Comparison of ENCODE assay signal across 17 mouse cellular contexts in the genomic region with DNA sequence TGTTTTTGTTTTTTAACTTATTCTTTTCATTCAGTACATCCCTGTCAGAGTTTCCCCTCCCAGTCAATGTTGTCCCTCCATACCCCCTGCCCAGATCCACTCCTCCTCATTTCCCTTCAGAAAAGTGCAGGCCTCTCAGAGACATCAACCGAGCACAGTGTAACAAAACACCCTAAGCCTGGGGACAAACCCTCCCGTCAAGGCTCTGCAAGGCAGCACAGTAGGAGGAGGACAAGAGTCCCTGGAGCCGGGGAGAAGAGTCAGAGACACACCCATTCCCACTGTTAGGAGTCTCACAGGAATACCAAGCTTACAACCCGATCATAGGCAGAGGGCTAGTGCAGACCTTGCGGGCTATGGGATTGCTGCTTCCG. TPM values are rescaled to one million over a fixed set of nuclear protein-coding genes. Genes with fewer than 3 reads are reported as not detected.
DNase-seq lines count a peak whose midpoint lies in the region; ATAC-seq lines count a peak whose summit lies in the region.
"Had no signal": no experiment of that assay in that cellular context is flagged by ENCODE, and none has a peak within 500 bp of the region (broad histone marks: within the 10 kb centered on the region; RNA-seq: fewer than 3 reads in every experiment).

No protein-coding gene starts in this region.

- intact Hi-C loops in heart, postnatal 36 days (cut with DNase I): no loop called here

- no peak overlapping the region; the same call in 1 of the 2 replicates for H3K9ac ChIP-seq in heart, embryonic 15.5 days
- no peak overlapping the region for H3K9ac ChIP-seq in liver, embryonic 12.5 days
- H3K9ac ChIP-seq in liver, embryonic 11.5 days (ENCODE audit: low read depth, low read length): no peak overlapping the region
- no peak overlapping the region for H3K9ac ChIP-seq in embryonic facial prominence, embryonic 13.5 days
- H3K9ac ChIP-seq in neural tube, embryonic 15.5 days (replicated peaks): no peak overlapping the region
- H3K9ac ChIP-seq: forebrain, embryonic 12.5 days had no signal

- H3K27me3 ChIP-seq in heart, embryonic 15.5 days: no peaks in the 10 kb centered on the region
- no peaks in the 10 kb centered on the region for H3K27me3 ChIP-seq in liver, embryonic 12.5 days (replicated peaks)
- H3K27me3 ChIP-seq in liver, embryonic 11.5 days (replicated peaks; ENCODE audit: control insufficient read depth, insufficient read depth, low read length): no peaks in the 10 kb centered on the region
- H3K27me3 ChIP-seq in embryonic facial prominence, embryonic 13.5 days: no peaks in the 10 kb centered on the region
- no peaks in the 10 kb centered on the region for H3K27me3 ChIP-seq in neural tube, embryonic 15.5 days (replicated peaks)
- H3K27me3 ChIP-seq: forebrain, embryonic 12.5 days; liver, embryonic 13.5 days had no signal

- WGBS in heart, embryonic 15.5 days: 62% methylated on average over 6 of the region's 6 CpGs
- 71% methylated on average over 6 of the region's 6 CpGs for WGBS in liver, embryonic 12.5 days (ENCODE audit: insufficient replicate concordance)
- WGBS in liver, embryonic 11.5 days: 69% methylated on average over 6 of the region's 6 CpGs
- WGBS in embryonic facial prominence, embryonic 13.5 days: 42% methylated on average over 6 of the region's 6 CpGs
- 8% methylated on average over 6 of the region's 6 CpGs for WGBS in neural tube, embryonic 15.5 days

- peaks cover 36% of the 10 kb centered on the region for H3K36me3 ChIP-seq in heart, embryonic 15.5 days
- H3K36me3 ChIP-seq in liver, embryonic 12.5 days: peaks cover 58% of the 10 kb centered on the region
- H3K36me3 ChIP-seq in liver, embryonic 11.5 days (ENCODE audit: control insufficient read depth, insufficient read depth, low read length): peaks cover 19% of the 10 kb centered on the region
- H3K36me3 ChIP-seq in embryonic facial prominence, embryonic 13.5 days: peaks cover 63% of the 10 kb centered on the region
- H3K36me3 ChIP-seq in neural tube, embryonic 15.5 days: peaks cover 45% of the 10 kb centered on the region

- H3K4me2 ChIP-seq in heart, embryonic 15.5 days: peak overlapping the region; percentile 46
- no peak overlapping the region for H3K4me2 ChIP-seq in liver, embryonic 12.5 days
- no peak overlapping the region for H3K4me2 ChIP-seq in liver, embryonic 11.5 days
- H3K4me2 ChIP-seq in embryonic facial prominence, embryonic 13.5 days: no peak overlapping the region
- peak overlapping the region; percentile 40; the same call in 1 of the 2 replicates for H3K4me2 ChIP-seq in neural tube, embryonic 15.5 days
- H3K4me2 ChIP-seq: forebrain, embryonic 12.5 days; liver, embryonic 13.5 days had no signal

- H3K4me1 ChIP-seq in heart, embryonic 15.5 days (replicated peaks): peaks cover 18% of the 10 kb centered on the region
- H3K4me1 ChIP-seq in liver, embryonic 12.5 days: peaks cover 6% of the 10 kb centered on the region; the same call in 1 of the 2 replicates
- H3K4me1 ChIP-seq in liver, embryonic 11.5 days (replicated peaks; ENCODE audit: control insufficient read depth, insufficient read depth, low read length): no peaks in the 10 kb centered on the region
- peaks cover 12% of the 10 kb centered on the region; the same call in 1 of the 2 replicates for H3K4me1 ChIP-seq in embryonic facial prominence, embryonic 13.5 days
- H3K4me1 ChIP-seq in neural tube, embryonic 15.5 days: peaks cover 15% of the 10 kb centered on the region
- H3K4me1 ChIP-seq: forebrain, embryonic 12.5 days had no signal

- H3K27ac ChIP-seq in heart, embryonic 15.5 days: peak overlapping the region; percentile 84
- H3K27ac ChIP-seq in liver, embryonic 12.5 days: no peak overlapping the region
- no peak overlapping the region for H3K27ac ChIP-seq in liver, embryonic 11.5 days (ENCODE audit: low read depth, low read length)
- H3K27ac ChIP-seq in embryonic facial prominence, embryonic 13.5 days: no peak overlapping the region
- peak overlapping the region; percentile 76 for H3K27ac ChIP-seq in neural tube, embryonic 15.5 days (replicated peaks)
- H3K27ac ChIP-seq: forebrain, embryonic 12.5 days; liver, embryonic 13.5 days had no signal

- no peak for DNase-seq in heart, postnatal 36 days
- DNase-seq in liver, embryonic 11.5 days (ENCODE audit: low spot score): no peak
- no peak for DNase-seq in frontal cortex, postnatal 14 days (ENCODE audit: low spot score in 2 of 2)
- no peak for DNase-seq in adrenal gland, postnatal 14 days
- DNase-seq: cerebellum, postnatal 10 days; kidney, postnatal 36 days; left cerebral cortex, postnatal 4 days; liver, embryonic 13.5 days; thymus, postnatal 4 days had no signal

- no peak overlapping the region for H3K4me3 ChIP-seq in heart, embryonic 15.5 days
- H3K4me3 ChIP-seq in liver, embryonic 12.5 days: no peak overlapping the region
- no peak overlapping the region for H3K4me3 ChIP-seq in liver, embryonic 11.5 days (ENCODE audit: low read depth, low read length)
- no peak overlapping the region for H3K4me3 ChIP-seq in embryonic facial prominence, embryonic 13.5 days
- H3K4me3 ChIP-seq in neural tube, embryonic 15.5 days (replicated peaks): no peak overlapping the region
- H3K4me3 ChIP-seq: forebrain, embryonic 12.5 days; liver, embryonic 13.5 days had no signal

- no peak for ATAC-seq in heart, embryonic 15.5 days (replicated peaks; ENCODE audit: insufficient number of reproducible peaks, insufficient read depth, low FRiP score, low read depth)
- peak; percentile 26; the same call in 1 of the 2 replicates for ATAC-seq in liver, embryonic 12.5 days
- ATAC-seq in liver, embryonic 11.5 days (replicated peaks; ENCODE audit: low FRiP score): no peak
- 0 out of 2 replicates have a peak, but pooled peaks have one; percentile 26 for ATAC-seq in embryonic facial prominence, embryonic 13.5 days (ENCODE audit: insufficient number of reproducible peaks, insufficient read depth, low FRiP score, low TSS enrichment, low read depth)
- ATAC-seq in neural tube, embryonic 15.5 days (ENCODE audit: low FRiP score): peak; percentile 48; the same call in 1 of the 2 replicates
- ATAC-seq: CD4-positive, CD25-positive, alpha-beta regulatory T cell, adult 4 months; inflammation-experienced regulatory T-cells, adult 6 months had no signal

- H3K9me3 ChIP-seq in heart, embryonic 15.5 days (replicated peaks): no peaks in the 10 kb centered on the region
- no peaks in the 10 kb centered on the region for H3K9me3 ChIP-seq in liver, embryonic 12.5 days (replicated peaks)
- H3K9me3 ChIP-seq in liver, embryonic 11.5 days (ENCODE audit: control insufficient read depth, low read length): no peaks in the 10 kb centered on the region
- no peaks in the 10 kb centered on the region for H3K9me3 ChIP-seq in embryonic facial prominence, embryonic 13.5 days
- H3K9me3 ChIP-seq in neural tube, embryonic 15.5 days (replicated peaks): no peaks in the 10 kb centered on the region
- H3K9me3 ChIP-seq: forebrain, embryonic 12.5 days; liver, embryonic 13.5 days had no signal

RNA-seq across cellular contexts. Expression of a gene that starts 24.3 kb away (rescaled TPM):
- 24.0 and 25.7 TPM in 2 replicates for polyA plus RNA-seq in heart, embryonic 15.5 days (2015; fragmentation: Nextera tagmentation; extraction: Ambion mirVana)
- 10 to 100 TPM; 59.8 to 62.9 TPM for total RNA-seq in heart, postnatal 36 days (2021)
- 11.1 and 11.5 TPM in 2 replicates for polyA plus RNA-seq in liver, embryonic 12.5 days (2016; fragmentation: Nextera tagmentation; extraction: Ambion mirVana)
- polyA plus RNA-seq in liver, embryonic 11.5 days (2014; fragmentation: Nextera tagmentation; extraction: Ambion mirVana): 17.3 and 17.8 TPM in 2 replicates
- 17.8 and 18.5 TPM in 2 replicates for polyA plus RNA-seq in embryonic facial prominence, embryonic 13.5 days (2015; fragmentation: Nextera tagmentation; extraction: Ambion mirVana)
- 13.7 and 15.4 TPM in 2 replicates for polyA plus RNA-seq in neural tube, embryonic 15.5 days (2015; fragmentation: Nextera tagmentation; extraction: Ambion mirVana)
- 98.2 and 106 TPM in 2 replicates for total RNA-seq in adrenal gland, postnatal 14 days (2021)

RNA-seq across cellular contexts. Expression of a gene that starts 25.6 kb away (rescaled TPM):
- polyA plus RNA-seq in heart, embryonic 15.5 days (2015; fragmentation: Nextera tagmentation; extraction: Ambion mirVana): 29.7 and 35.8 TPM in 2 replicates
- total RNA-seq in heart, postnatal 36 days (2021): 10 to 100 TPM; 74.1 to 75.1 TPM
- 2.6 and 3.8 TPM in 2 replicates for polyA plus RNA-seq in liver, embryonic 12.5 days (2016; fragmentation: Nextera tagmentation; extraction: Ambion mirVana)
- polyA plus RNA-seq in liver, embryonic 11.5 days (2014; fragmentation: Nextera tagmentation; extraction: Ambion mirVana): 2.1 and 2.8 TPM in 2 replicates
- polyA plus RNA-seq in embryonic facial prominence, embryonic 13.5 days (2015; fragmentation: Nextera tagmentation; extraction: Ambion mirVana): 0.56 and 0.89 TPM in 2 replicates
- polyA plus RNA-seq in neural tube, embryonic 15.5 days (2015; fragmentation: Nextera tagmentation; extraction: Ambion mirVana): 0.40 and 0.45 TPM in 2 replicates
- 4.9 and 6.8 TPM in 2 replicates for total RNA-seq in adrenal gland, postnatal 14 days (2021)
- total RNA-seq: layer of hippocampus, postnatal 36 days; left cerebral cortex, postnatal 4 days had no signal

RNA-seq across cellular contexts. Expression of a gene that starts 29.2 kb away (rescaled TPM):
- polyA plus RNA-seq in heart, embryonic 15.5 days (2015; fragmentation: Nextera tagmentation; extraction: Ambion mirVana): 44.1 and 48.6 TPM in 2 replicates
- 10 to 100 TPM; 20.2 to 21.0 TPM for total RNA-seq in heart, postnatal 36 days (2021)
- 46.5 and 47.7 TPM in 2 replicates for polyA plus RNA-seq in liver, embryonic 12.5 days (2016; fragmentation: Nextera tagmentation; extraction: Ambion mirVana)
- 67.2 and 70.8 TPM in 2 replicates for polyA plus RNA-seq in liver, embryonic 11.5 days (2014; fragmentation: Nextera tagmentation; extraction: Ambion mirVana)
- 81.2 and 87.9 TPM in 2 replicates for polyA plus RNA-seq in embryonic facial prominence, embryonic 13.5 days (2015; fragmentation: Nextera tagmentation; extraction: Ambion mirVana)
- 99.8 and 112 TPM in 2 replicates for polyA plus RNA-seq in neural tube, embryonic 15.5 days (2015; fragmentation: Nextera tagmentation; extraction: Ambion mirVana)
- 34.7 and 35.1 TPM in 2 replicates for total RNA-seq in adrenal gland, postnatal 14 days (2021)

RNA-seq across cellular contexts. Expression of a gene that starts 57.6 kb away (rescaled TPM):
- 12.6 and 13.4 TPM in 2 replicates for polyA plus RNA-seq in heart, embryonic 15.5 days (2015; fragmentation: Nextera tagmentation; extraction: Ambion mirVana)
- 1 to 10 TPM; 2.4 to 2.8 TPM for total RNA-seq in heart, postnatal 36 days (2021)
- 26.3 and 28.2 TPM in 2 replicates for polyA plus RNA-seq in liver, embryonic 12.5 days (2016; fragmentation: Nextera tagmentation; extraction: Ambion mirVana)
- 30.4 and 32.4 TPM in 2 replicates for polyA plus RNA-seq in liver, embryonic 11.5 days (2014; fragmentation: Nextera tagmentation; extraction: Ambion mirVana)
- 26.3 and 27.8 TPM in 2 replicates for polyA plus RNA-seq in embryonic facial prominence, embryonic 13.5 days (2015; fragmentation: Nextera tagmentation; extraction: Ambion mirVana)
- polyA plus RNA-seq in neural tube, embryonic 15.5 days (2015; fragmentation: Nextera tagmentation; extraction: Ambion mirVana): 12.9 and 17.0 TPM in 2 replicates
- 5.6 and 6.5 TPM in 2 replicates for total RNA-seq in adrenal gland, postnatal 14 days (2021)

Comparison
In these comparisons a context has a peak if more than half of its experiments do, and no peak if none do; other contexts are left out.
1. ATAC-seq: peak in liver, embryonic 12.5 days (single experiment), embryonic facial prominence, embryonic 13.5 days (single experiment) and neural tube, embryonic 15.5 days (single experiment); none in heart, embryonic 15.5 days (single experiment) and liver, embryonic 11.5 days (single experiment).
2. H3K27ac ChIP-seq: peak in heart, embryonic 15.5 days (single experiment) and neural tube, embryonic 15.5 days (single experiment); none in liver, embryonic 12.5 days (single experiment), liver, embryonic 11.5 days (single experiment) and embryonic facial prominence, embryonic 13.5 days (single experiment).
3. H3K4me2 ChIP-seq: peak in heart, embryonic 15.5 days (single experiment) and neural tube, embryonic 15.5 days (single experiment); none in liver, embryonic 12.5 days (single experiment), liver, embryonic 11.5 days (single experiment) and embryonic facial prominence, embryonic 13.5 days (single experiment).